Comparison of ENCODE assay signal across 8 mouse cellular contexts in the genomic region with DNA sequence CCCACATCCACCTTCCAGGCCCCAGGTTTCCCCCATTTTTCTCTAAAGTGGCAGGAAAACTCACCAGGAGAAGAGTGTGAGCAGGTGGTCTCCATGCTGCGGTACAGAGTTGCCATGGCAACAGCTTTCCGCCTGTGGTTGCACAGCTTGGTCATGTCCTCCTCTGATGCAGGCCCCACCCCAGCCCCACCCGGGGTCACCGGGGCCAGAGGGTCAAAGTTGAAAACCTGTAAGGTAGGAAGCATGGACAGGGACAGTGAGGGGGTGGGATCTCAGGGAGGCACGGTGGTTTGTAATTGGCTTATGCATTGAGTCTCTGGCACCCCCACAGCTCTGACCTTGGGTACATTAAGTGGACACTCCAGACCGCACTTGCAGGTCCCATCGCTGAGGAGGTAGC. TPM values are rescaled to one million over a fixed set of nuclear protein-coding genes. Genes with fewer than 3 reads are reported as not detected.
DNase-seq lines count a peak whose midpoint lies in the region; ATAC-seq and TF ChIP-seq lines count a peak whose summit lies in the region.

No protein-coding gene starts in this region.

- peak overlapping the region; percentile 73 for H3K4me2 ChIP-seq in stomach, embryonic 16.5 days (ENCODE audit: low read depth, low read length)

- H3K27ac ChIP-seq in thymus, adult 2 months (ENCODE audit: control insufficient read depth, insufficient read depth, low read length): no peak overlapping the region
- H3K27ac ChIP-seq in liver, adult 2 months (replicated peaks; ENCODE audit: insufficient read depth, low read depth, low read length): peak overlapping the region; percentile 96
- no peak overlapping the region for H3K27ac ChIP-seq in stomach, embryonic 16.5 days (ENCODE audit: low read length)

- no peak overlapping the region for H3K4me3 ChIP-seq in thymus, adult 2 months (ENCODE audit: control insufficient read depth, insufficient read depth, low read length)
- H3K4me3 ChIP-seq in liver, adult 2 months (ENCODE audit: insufficient read depth, low read depth, low read length): no peak overlapping the region
- peak overlapping the region; percentile 63 for H3K4me3 ChIP-seq in stomach, embryonic 16.5 days (replicated peaks; ENCODE audit: low read length)

- DNase-seq in cerebellum, adult 11 months: peak; percentile 42
- DNase-seq in cerebellum, adult 8-10 months: no peak
- peak; percentile 17 for DNase-seq in thymus, adult 2 months
- DNase-seq in thymus, adult 18-20 months: no peak
- peak; percentile 55 for DNase-seq in liver, adult 2 months (ENCODE audit: extremely low read depth, low read depth, low spot score)
- no peak for DNase-seq in spleen, postnatal 14 days (ENCODE audit: low spot score in 2 of 2)
- DNase-seq in left cerebral cortex, postnatal 4 days: no peak

- no peak for TF ChIP-seq CTCF in thymus, adult 2 months (IDR thresholded peaks at IDR 0.05; ENCODE audit: borderline replicate concordance, control insufficient read depth, extremely low read depth, insufficient read depth, low read length, poor library complexity)
- no peak for TF ChIP-seq CTCF in liver, adult 2 months (IDR thresholded peaks at IDR 0.05; ENCODE audit: low read depth, low read length)

- 72% methylated on average over 7 of the region's 7 CpGs for WGBS in thymus, adult 2 months
- WGBS in liver, adult 2 months: 14% methylated on average over 7 of the region's 7 CpGs
- 38% methylated on average over 7 of the region's 7 CpGs for WGBS in stomach, embryonic 16.5 days

- H3K36me3 ChIP-seq in thymus, adult 2 months (ENCODE audit: control insufficient read depth, insufficient read depth, low read length): peaks cover 42% of the 10 kb centered on the region
- H3K36me3 ChIP-seq in liver, adult 2 months (ENCODE audit: control insufficient read depth, insufficient read depth, low read length): peaks cover 20% of the 10 kb centered on the region
- H3K36me3 ChIP-seq in stomach, embryonic 16.5 days (ENCODE audit: control insufficient read depth, insufficient read depth, low read length): peaks cover 25% of the 10 kb centered on the region

- TF ChIP-seq POLR2A in thymus, adult 2 months (IDR thresholded peaks at IDR 0.05; ENCODE audit: control insufficient read depth, extremely low read depth, insufficient read depth, low read length, poor library complexity): no peak
- TF ChIP-seq POLR2A in liver, adult 2 months (IDR thresholded peaks at IDR 0.05; ENCODE audit: extremely low read depth, insufficient read depth, low read length): no peak

- intact Hi-C loops in left cerebral cortex, postnatal 4 days (cut with DNase I): no loop called here

- H3K4me1 ChIP-seq in thymus, adult 2 months (replicated peaks; ENCODE audit: control insufficient read depth, insufficient read depth, low read length): peaks cover 25% of the 10 kb centered on the region
- peaks cover 17% of the 10 kb centered on the region for H3K4me1 ChIP-seq in liver, adult 2 months (ENCODE audit: control insufficient read depth, insufficient read depth, low read length)
- peaks cover 42% of the 10 kb centered on the region for H3K4me1 ChIP-seq in stomach, embryonic 16.5 days (ENCODE audit: control insufficient read depth, insufficient read depth, low read length)

- H3K79me2 ChIP-seq in liver, adult 2 months (ENCODE audit: control insufficient read depth, insufficient read depth, low read length): peaks cover 19% of the 10 kb centered on the region; the same call in 1 of the 2 replicates

- H3K9me3 ChIP-seq in stomach, embryonic 16.5 days (replicated peaks; ENCODE audit: control insufficient read depth, low read length): no peaks in the 10 kb centered on the region

- no peak for ATAC-seq in stomach, embryonic 16.5 days (ENCODE audit: insufficient read depth, low FRiP score)

- H3K27me3 ChIP-seq in thymus, adult 2 months (ENCODE audit: control insufficient read depth, insufficient read depth, low read length): no peaks in the 10 kb centered on the region
- no peaks in the 10 kb centered on the region for H3K27me3 ChIP-seq in liver, adult 2 months (ENCODE audit: control insufficient read depth, insufficient read depth, low read length)
- H3K27me3 ChIP-seq in stomach, embryonic 16.5 days (ENCODE audit: control insufficient read depth, insufficient read depth, low read length): no peaks in the 10 kb centered on the region

- 0 out of 2 replicates have a peak overlapping the region, but pooled peaks have one; percentile 86 for H3K9ac ChIP-seq in liver, adult 2 months (ENCODE audit: low read depth, low read length)
- H3K9ac ChIP-seq in stomach, embryonic 16.5 days (ENCODE audit: low read length): peak overlapping the region; percentile 89

RNA-seq across cellular contexts. Expression of a gene that starts 2.1 kb away (rescaled TPM):
- 124 and 151 TPM in 2 replicates for polyA plus RNA-seq in thymus, adult 2 months (2012; rRNA removed)
- total RNA-seq in liver, adult 2 months (2014; rRNA removed): 1.0 and 2.6 TPM in 2 replicates
- polyA plus RNA-seq in liver, adult 2 months (2012; rRNA removed): 14.4 and 19.2 TPM in 2 replicates
- 8.6 and 11.6 TPM in 2 replicates for polyA plus RNA-seq in stomach, embryonic 16.5 days (2015; fragmentation: Nextera tagmentation; extraction: Ambion mirVana)
- total RNA-seq in left cerebral cortex, postnatal 4 days (2021): 10 to 100 TPM; 47.7 to 51.5 TPM

RNA-seq across cellular contexts. Expression of a gene that starts 20.6 kb away (rescaled TPM):
- 168 and 200 TPM in 2 replicates for polyA plus RNA-seq in thymus, adult 2 months (2012; rRNA removed)
- 71.3 and 78.5 TPM in 2 replicates for total RNA-seq in liver, adult 2 months (2014; rRNA removed)
- polyA plus RNA-seq in liver, adult 2 months (2012; rRNA removed): 122 and 132 TPM in 2 replicates
- 171 and 173 TPM in 2 replicates for polyA plus RNA-seq in stomach, embryonic 16.5 days (2015; fragmentation: Nextera tagmentation; extraction: Ambion mirVana)
- total RNA-seq in left cerebral cortex, postnatal 4 days (2021): 100 to 1,000 TPM; 298 to 302 TPM

RNA-seq across cellular contexts. Expression of a gene that starts 23.6 kb away (rescaled TPM):
- polyA plus RNA-seq in thymus, adult 2 months (2012; rRNA removed): 1.2 and 1.5 TPM in 2 replicates
- total RNA-seq in liver, adult 2 months (2014; rRNA removed): 0.55 and 0.74 TPM in 2 replicates
- 5.0 and 10.7 TPM in 2 replicates for polyA plus RNA-seq in liver, adult 2 months (2012; rRNA removed)
- 6.5 and 6.7 TPM in 2 replicates for polyA plus RNA-seq in stomach, embryonic 16.5 days (2015; fragmentation: Nextera tagmentation; extraction: Ambion mirVana)
- 100 to 1,000 TPM; 291 to 312 TPM for total RNA-seq in left cerebral cortex, postnatal 4 days (2021)

RNA-seq across cellular contexts. Expression of a gene that starts 24.9 kb away (rescaled TPM):
- 65.8 and 77.2 TPM in 2 replicates for polyA plus RNA-seq in thymus, adult 2 months (2012; rRNA removed)
- total RNA-seq in liver, adult 2 months (2014; rRNA removed): 59.6 and 67.3 TPM in 2 replicates
- polyA plus RNA-seq in liver, adult 2 months (2012; rRNA removed): 65.6 and 70.7 TPM in 2 replicates
- 98.9 and 104 TPM in 2 replicates for polyA plus RNA-seq in stomach, embryonic 16.5 days (2015; fragmentation: Nextera tagmentation; extraction: Ambion mirVana)
- 10 to 100 TPM; 65.3 to 65.5 TPM for total RNA-seq in left cerebral cortex, postnatal 4 days (2021)

RNA-seq across cellular contexts. Expression of a gene that starts 35.0 kb away (rescaled TPM):
- 105 and 111 TPM in 2 replicates for polyA plus RNA-seq in thymus, adult 2 months (2012; rRNA removed)
- total RNA-seq in liver, adult 2 months (2014; rRNA removed): 1.5 and 2.0 TPM in 2 replicates
- polyA plus RNA-seq in liver, adult 2 months (2012; rRNA removed): 1.8 and 2.1 TPM in 2 replicates
- polyA plus RNA-seq in stomach, embryonic 16.5 days (2015; fragmentation: Nextera tagmentation; extraction: Ambion mirVana): 4.2 and 6.6 TPM in 2 replicates
- 1 to 10 TPM in 1 of 2 experiments, under 1 TPM in 1; 0.56 to 1.1 TPM for total RNA-seq in left cerebral cortex, postnatal 4 days (2021)

Comparison
In these comparisons a context has a peak if more than half of its experiments do, and no peak if none do; other contexts are left out.
1. DNase-seq: peak in cerebellum, adult 11 months (single experiment), thymus, adult 2 months (single experiment) and liver, adult 2 months (single experiment); none in cerebellum, adult 8-10 months (single experiment), thymus, adult 18-20 months (0 of 2), spleen, postnatal 14 days (0 of 2) and left cerebral cortex, postnatal 4 days (single experiment).